Mouse (Mus musculus): ENCODE measurements around the gene Olfr669. TPM values are rescaled to one million over a fixed set of nuclear protein-coding genes. Genes with fewer than 3 reads are reported as not detected.

Olfr669 gene
- not detected for polyA plus RNA-seq (2014; fragmentation: Illumina TruSeq; extraction: RNeasy Lipid Tissue Mini Kit (QIAGEN cat#74804); ENCODE audit: insufficient read depth, low read depth, low replicate concordance)

DNA sequence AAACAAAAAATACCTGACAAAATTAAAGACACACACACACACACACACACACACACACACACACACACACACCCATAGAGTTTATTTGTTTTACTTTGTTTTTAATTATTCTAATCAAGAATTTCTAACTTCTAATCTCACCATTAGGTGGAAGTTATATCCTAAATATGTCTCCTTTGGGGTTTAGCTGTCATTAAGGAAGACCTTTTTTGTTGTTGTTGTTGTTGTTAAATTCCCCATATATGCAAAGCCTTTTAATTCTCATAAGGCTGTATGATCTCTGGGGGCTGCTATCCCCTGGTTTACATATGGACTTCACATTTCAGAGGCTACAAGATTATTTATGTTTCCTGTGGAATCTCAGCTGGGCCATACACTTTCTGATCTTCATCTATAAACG is at the start of gene Olfr669:
TSS of gene Olfr669 (plus strand) at position 301 of the 400 bp plus-strand sequence.

GRCm38 (mm10) chr7:104895852-104896251 is 38.2 kb upstream of the Olfr669 start, which contains the start of gene Olfr666:
Gene Olfr666, minus strand, starts transcription at chr7:104895952.

DNA sequence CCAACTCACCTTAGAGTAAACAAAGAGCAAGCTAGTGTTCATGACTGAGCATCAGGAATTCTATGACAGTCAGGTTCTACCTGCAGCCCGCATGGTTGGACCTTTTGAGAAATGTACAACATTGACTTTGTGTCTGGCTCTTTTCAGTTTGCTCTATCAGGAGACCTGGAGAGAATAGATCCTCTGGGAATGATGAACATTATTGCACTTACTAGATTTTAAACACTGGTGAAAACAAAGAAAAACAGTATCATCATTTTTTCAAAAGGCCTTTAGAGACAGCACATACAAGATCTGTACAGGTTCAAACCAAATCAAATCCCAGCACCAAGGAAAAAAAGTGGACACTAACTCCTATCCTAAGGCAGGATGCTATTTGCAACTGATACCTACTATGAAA is 12.7 kb upstream of the Olfr669 start, which contains the start of gene Olfr667:
TSS of gene Olfr667 (minus strand) at position 101 of the 400 bp plus-strand sequence.

GRCm38 (mm10) chr7:104927957-104928356 is 6.1 kb upstream of the Olfr669 start, which contains the start of gene Olfr668:
Gene Olfr668, minus strand, starts transcription at chr7:104928057.

DNA sequence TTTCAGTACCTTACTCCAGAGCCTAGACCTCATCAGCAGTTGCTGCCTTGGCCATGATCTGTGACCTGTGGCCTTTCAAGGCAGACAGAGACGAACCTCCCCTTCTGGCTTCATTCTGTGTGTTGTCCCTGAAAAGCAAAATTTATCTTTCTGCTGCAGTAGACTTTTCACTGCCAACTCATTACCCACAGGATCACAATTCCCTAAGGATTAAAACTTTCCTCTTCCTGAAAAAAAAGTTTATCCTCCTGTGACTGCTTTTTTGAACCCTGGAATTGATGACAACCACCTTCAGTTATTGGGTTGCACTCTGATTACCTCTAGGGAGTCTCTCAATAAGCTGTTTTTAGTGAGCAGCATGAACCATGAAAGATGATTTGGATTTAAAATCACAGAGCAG is 28.5 kb downstream of the Olfr669 start, which contains the start of gene Olfr670:
TSS of gene Olfr670 (minus strand) at position 101 of the 400 bp plus-strand sequence.

GRCm38 (mm10) chr7:104979026-104979425 is 45.0 kb downstream of the Olfr669 start, which contains the start of gene Olfr671:
Gene Olfr671, minus strand, starts transcription at chr7:104979126.

Other genes with a start within 250 kb of the Olfr669 start
- gene Olfr661, start 247.7 kb upstream of the Olfr669 start, polyA plus RNA-seq (2014; fragmentation: Illumina TruSeq; extraction: RNeasy Lipid Tissue Mini Kit (QIAGEN cat#74804); ENCODE audit: insufficient read depth, low read depth, low replicate concordance), result not detected
- gene Usp17le, start 156.8 kb upstream of the Olfr669 start, polyA plus RNA-seq (2014; fragmentation: Illumina TruSeq; extraction: RNeasy Lipid Tissue Mini Kit (QIAGEN cat#74804); ENCODE audit: insufficient read depth, low read depth, low replicate concordance), result not detected
- gene Usp17lb, start 91.6 kb upstream of the Olfr669 start, polyA plus RNA-seq (2014; fragmentation: Illumina TruSeq; extraction: RNeasy Lipid Tissue Mini Kit (QIAGEN cat#74804); ENCODE audit: insufficient read depth, low read depth, low replicate concordance), result not detected
- not detected for gene Usp17la, start 77.2 kb upstream of the Olfr669 start, polyA plus RNA-seq (2014; fragmentation: Illumina TruSeq; extraction: RNeasy Lipid Tissue Mini Kit (QIAGEN cat#74804); ENCODE audit: insufficient read depth, low read depth, low replicate concordance)
- not detected for gene Olfr665, start 56.2 kb upstream of the Olfr669 start, polyA plus RNA-seq (2014; fragmentation: Illumina TruSeq; extraction: RNeasy Lipid Tissue Mini Kit (QIAGEN cat#74804); ENCODE audit: insufficient read depth, low read depth, low replicate concordance)
- not detected for gene Olfr666, start 38.3 kb upstream of the Olfr669 start, polyA plus RNA-seq (2014; fragmentation: Illumina TruSeq; extraction: RNeasy Lipid Tissue Mini Kit (QIAGEN cat#74804); ENCODE audit: insufficient read depth, low read depth, low replicate concordance)
- gene Olfr667, start 12.8 kb upstream of the Olfr669 start, polyA plus RNA-seq (2014; fragmentation: Illumina TruSeq; extraction: RNeasy Lipid Tissue Mini Kit (QIAGEN cat#74804); ENCODE audit: insufficient read depth, low read depth, low replicate concordance), result not detected
- gene Olfr668, start 6.2 kb upstream of the Olfr669 start, polyA plus RNA-seq (2014; fragmentation: Illumina TruSeq; extraction: RNeasy Lipid Tissue Mini Kit (QIAGEN cat#74804); ENCODE audit: insufficient read depth, low read depth, low replicate concordance), result not detected
- not detected for gene Olfr670, start 28.4 kb downstream of the Olfr669 start, polyA plus RNA-seq (2014; fragmentation: Illumina TruSeq; extraction: RNeasy Lipid Tissue Mini Kit (QIAGEN cat#74804); ENCODE audit: insufficient read depth, low read depth, low replicate concordance)
- gene Olfr671, start 44.9 kb downstream of the Olfr669 start, polyA plus RNA-seq (2014; fragmentation: Illumina TruSeq; extraction: RNeasy Lipid Tissue Mini Kit (QIAGEN cat#74804); ENCODE audit: insufficient read depth, low read depth, low replicate concordance), result not detected
- not detected for gene Olfr672, start 67.8 kb downstream of the Olfr669 start, polyA plus RNA-seq (2014; fragmentation: Illumina TruSeq; extraction: RNeasy Lipid Tissue Mini Kit (QIAGEN cat#74804); ENCODE audit: insufficient read depth, low read depth, low replicate concordance)
- gene Olfr675, start 94.2 kb downstream of the Olfr669 start, polyA plus RNA-seq (2014; fragmentation: Illumina TruSeq; extraction: RNeasy Lipid Tissue Mini Kit (QIAGEN cat#74804); ENCODE audit: insufficient read depth, low read depth, low replicate concordance), result not detected
- not detected for gene Olfr676, start 98.5 kb downstream of the Olfr669 start, polyA plus RNA-seq (2014; fragmentation: Illumina TruSeq; extraction: RNeasy Lipid Tissue Mini Kit (QIAGEN cat#74804); ENCODE audit: insufficient read depth, low read depth, low replicate concordance)
- not detected for gene Olfr677, start 117.1 kb downstream of the Olfr669 start, polyA plus RNA-seq (2014; fragmentation: Illumina TruSeq; extraction: RNeasy Lipid Tissue Mini Kit (QIAGEN cat#74804); ENCODE audit: insufficient read depth, low read depth, low replicate concordance)
- gene Olfr678, start 130.2 kb downstream of the Olfr669 start, polyA plus RNA-seq (2014; fragmentation: Illumina TruSeq; extraction: RNeasy Lipid Tissue Mini Kit (QIAGEN cat#74804); ENCODE audit: insufficient read depth, low read depth, low replicate concordance), result not detected
- not detected for gene Olfr679, start 147.0 kb downstream of the Olfr669 start, polyA plus RNA-seq (2014; fragmentation: Illumina TruSeq; extraction: RNeasy Lipid Tissue Mini Kit (QIAGEN cat#74804); ENCODE audit: insufficient read depth, low read depth, low replicate concordance)
- gene Olfr680-ps1, start 158.6 kb downstream of the Olfr669 start, polyA plus RNA-seq (2014; fragmentation: Illumina TruSeq; extraction: RNeasy Lipid Tissue Mini Kit (QIAGEN cat#74804); ENCODE audit: insufficient read depth, low read depth, low replicate concordance), result not detected
- not detected for gene Olfr681, start 182.6 kb downstream of the Olfr669 start, polyA plus RNA-seq (2014; fragmentation: Illumina TruSeq; extraction: RNeasy Lipid Tissue Mini Kit (QIAGEN cat#74804); ENCODE audit: insufficient read depth, low read depth, low replicate concordance)
- not detected for gene Olfr683, start 212.8 kb downstream of the Olfr669 start, polyA plus RNA-seq (2014; fragmentation: Illumina TruSeq; extraction: RNeasy Lipid Tissue Mini Kit (QIAGEN cat#74804); ENCODE audit: insufficient read depth, low read depth, low replicate concordance)
- gene Olfr684, start 229.4 kb downstream of the Olfr669 start, polyA plus RNA-seq (2014; fragmentation: Illumina TruSeq; extraction: RNeasy Lipid Tissue Mini Kit (QIAGEN cat#74804); ENCODE audit: insufficient read depth, low read depth, low replicate concordance), result not detected